Mouse (Mus musculus): Measurements from ENCODE around the gene Sephs2. TPM values are rescaled to one million over a fixed set of nuclear protein-coding genes. Genes with fewer than 3 reads are reported as not detected.
"Not testable (repeated sequence)": the region's sequence is repeated elsewhere in the genome, so short reads cannot be mapped to it uniquely, and the experiment has no call there.

Sephs2 gene
- polyA plus RNA-seq, 1 experiment from 2014 or later, result 74.6 TPM

DNA sequence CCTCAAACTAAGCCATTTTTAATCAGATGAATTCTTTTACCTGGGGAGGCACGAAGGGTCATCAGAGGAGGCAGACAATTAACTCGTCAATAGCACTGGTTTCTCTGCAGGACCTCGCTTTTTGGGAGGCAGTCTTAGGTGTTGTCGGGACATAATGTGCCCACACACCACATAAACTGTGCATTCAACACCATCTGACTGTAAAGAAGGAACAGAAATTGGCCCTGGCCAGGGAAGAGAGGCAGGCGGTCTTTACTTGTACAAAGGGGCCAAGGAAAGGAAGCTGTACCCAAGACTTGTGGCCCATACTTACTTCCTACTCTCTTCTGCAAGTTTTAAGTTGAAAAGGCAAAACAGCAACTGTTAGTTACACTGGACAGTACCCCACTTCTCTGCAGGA, 17.3 kb downstream of the Sephs2 start:
- H3K36me3 ChIP-seq (ENCODE audit: control insufficient read depth, insufficient read depth, low read length), result peaks cover 19% of the 10 kb centered on the region
- H3K4me1 ChIP-seq (ENCODE audit: control insufficient read depth in 2 of 2, insufficient read depth in 2 of 2, low read length in 2 of 2), result peaks cover 2 to 21% of the 10 kb centered on the region in 2 experiments; a peak in 3 of 4 replicates
- WGBS, result 86% methylated on average over 5 of the region's 5 CpGs
- H3K27ac ChIP-seq (replicated peaks in 1 of 2; ENCODE audit: control insufficient read depth in 1 of 2, insufficient read depth in 1 of 2, low read depth in 2 of 2, low read length in 2 of 2), result no peak overlapping the region
- no peak overlapping the region for H3K9ac ChIP-seq (ENCODE audit: low read length)
- H3K4me2 ChIP-seq (ENCODE audit: low read length), result no peak overlapping the region
- no peaks in the 10 kb centered on the region for H3K27me3 ChIP-seq (ENCODE audit: control insufficient read depth, insufficient read depth, low read length)
- no peak overlapping the region for H3K4me3 ChIP-seq (ENCODE audit: control insufficient read depth in 1 of 2, insufficient read depth in 1 of 2, low read depth in 1 of 2, low read length in 2 of 2)
- H3K9me3 ChIP-seq (ENCODE audit: control insufficient read depth, low read length), result no peaks in the 10 kb centered on the region
- no peak for ATAC-seq (ENCODE audit: insufficient number of reproducible peaks, insufficient read depth, low FRiP score, low read depth)

GRCm38 (mm10) chr7:127255965-127256364, 17.9 kb downstream of the Sephs2 start:
- Histone ChIP-seq H3K9ac (ENCODE audit: low read length) (no peak overlapping the region), H3K4me3 (ENCODE audit: control insufficient read depth in 1 of 2, insufficient read depth in 1 of 2, low read depth in 1 of 2, low read length in 2 of 2) (no peak overlapping the region), H3K27ac (replicated peaks in 1 of 2; ENCODE audit: control insufficient read depth in 1 of 2, insufficient read depth in 1 of 2, low read depth in 2 of 2, low read length in 2 of 2) (no peak overlapping the region), H3K36me3 (ENCODE audit: control insufficient read depth, insufficient read depth, low read length) (peaks cover 21% of the 10 kb centered on the region), H3K4me1 (ENCODE audit: control insufficient read depth in 2 of 2, insufficient read depth in 2 of 2, low read length in 2 of 2) (peaks cover 1 to 18% of the 10 kb centered on the region in 2 experiments; a peak in 3 of 4 replicates), H3K9me3 (ENCODE audit: control insufficient read depth, low read length) (no peaks in the 10 kb centered on the region), H3K27me3 (ENCODE audit: control insufficient read depth, insufficient read depth, low read length) (no peaks in the 10 kb centered on the region), H3K4me2 (ENCODE audit: low read length) (no peak overlapping the region)
- ATAC-seq (ENCODE audit: insufficient number of reproducible peaks, insufficient read depth, low FRiP score, low read depth), result no peak
- 86% methylated on average over 2 of the region's 2 CpGs for WGBS

DNA sequence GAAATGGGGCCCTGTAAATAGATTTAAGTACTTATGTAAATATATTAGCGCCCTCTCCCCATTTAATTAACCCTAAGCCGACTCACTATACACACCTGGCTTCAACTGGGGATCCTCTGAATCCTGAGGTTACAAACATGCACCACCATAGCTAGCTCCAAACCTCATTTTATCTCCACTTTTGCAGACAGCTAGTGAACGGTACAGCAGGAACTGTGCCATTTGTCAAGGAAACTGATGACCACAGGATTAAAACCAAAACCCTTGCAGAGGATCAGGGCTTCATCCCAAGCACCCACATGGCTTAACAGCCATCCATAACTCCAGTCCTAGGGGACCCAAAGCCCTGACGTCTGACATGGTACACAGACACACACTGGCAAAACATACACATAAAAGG, 18.8 kb downstream of the Sephs2 start:
- Histone ChIP-seq H3K4me1 (ENCODE audit: control insufficient read depth in 2 of 2, insufficient read depth in 2 of 2, low read length in 2 of 2) (peaks cover 0 to 17% of the 10 kb centered on the region in 2 experiments; a peak in 3 of 4 replicates), H3K9ac (ENCODE audit: low read length) (peak overlapping the region; percentile 85), H3K9me3 (ENCODE audit: control insufficient read depth, low read length) (no peaks in the 10 kb centered on the region), H3K4me3 (ENCODE audit: control insufficient read depth in 1 of 2, insufficient read depth in 1 of 2, low read depth in 1 of 2, low read length in 2 of 2) (peak overlapping the region in 1 of 2 experiments; percentile 67; a peak in 2 of 4 replicates), H3K4me2 (ENCODE audit: low read length) (peak overlapping the region; percentile 82), H3K27ac (replicated peaks in 1 of 2; ENCODE audit: control insufficient read depth in 1 of 2, insufficient read depth in 1 of 2, low read depth in 2 of 2, low read length in 2 of 2) (no peak overlapping the region), H3K27me3 (ENCODE audit: control insufficient read depth, insufficient read depth, low read length) (no peaks in the 10 kb centered on the region), H3K36me3 (ENCODE audit: control insufficient read depth, insufficient read depth, low read length) (peaks cover 25% of the 10 kb centered on the region)
- no peak for ATAC-seq (ENCODE audit: insufficient number of reproducible peaks, insufficient read depth, low FRiP score, low read depth)
- 30% methylated on average over 4 of the region's 4 CpGs for WGBS

- ATAC-seq (ENCODE audit: insufficient number of reproducible peaks, insufficient read depth, low FRiP score, low read depth), result peak; percentile 91
- Histone ChIP-seq H3K9me3 (ENCODE audit: control insufficient read depth, low read length) (no peaks in the 10 kb centered on the region), H3K4me1 (ENCODE audit: control insufficient read depth in 2 of 2, insufficient read depth in 2 of 2, low read length in 2 of 2) (peaks cover 0 to 8% of the 10 kb centered on the region in 2 experiments; a peak in 2 of 4 replicates), H3K27ac (replicated peaks in 1 of 2; ENCODE audit: control insufficient read depth in 1 of 2, insufficient read depth in 1 of 2, low read depth in 2 of 2, low read length in 2 of 2) (peak overlapping the region; percentile 79 to 85), H3K27me3 (ENCODE audit: control insufficient read depth, insufficient read depth, low read length) (no peaks in the 10 kb centered on the region), H3K36me3 (ENCODE audit: control insufficient read depth, insufficient read depth, low read length) (peaks cover 32% of the 10 kb centered on the region), H3K4me3 (ENCODE audit: control insufficient read depth in 1 of 2, insufficient read depth in 1 of 2, low read depth in 1 of 2, low read length in 2 of 2) (peak overlapping the region; percentile 67 to 76), H3K9ac (ENCODE audit: low read length) (peak overlapping the region; percentile 85), H3K4me2 (ENCODE audit: low read length) (peak overlapping the region; percentile 82)
- WGBS, result under 1% methylated on average over 135 of the region's 136 CpGs
Measured at GRCm38 (mm10) chr7:127253821-127254769, 19.8 kb downstream of the Sephs2 start.

DNA sequence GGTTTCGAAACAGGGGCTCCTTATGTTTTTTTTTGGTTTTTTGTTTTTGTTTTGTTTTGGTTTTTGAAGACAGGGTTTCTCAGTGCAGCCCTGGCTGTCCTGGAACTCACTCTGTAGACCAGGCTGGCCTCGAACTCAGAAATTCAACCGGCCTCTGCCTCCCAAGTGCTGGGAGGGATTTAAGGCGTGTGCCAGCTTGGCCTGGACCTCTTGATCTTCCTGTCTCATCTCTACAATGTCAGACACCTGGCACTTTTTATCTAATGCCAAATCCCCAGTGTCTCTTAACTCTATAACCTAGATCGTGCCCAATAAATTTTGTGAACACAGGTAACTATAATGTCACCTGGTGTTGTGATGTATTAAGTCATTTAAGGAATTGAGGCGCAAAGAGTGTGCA, 20.5 kb downstream of the Sephs2 start:
- no peaks in the 10 kb centered on the region for H3K27me3 ChIP-seq (ENCODE audit: control insufficient read depth, insufficient read depth, low read length)
- no peak for ATAC-seq (ENCODE audit: insufficient number of reproducible peaks, insufficient read depth, low FRiP score, low read depth)
- peak overlapping the region; percentile 85 for H3K9ac ChIP-seq (ENCODE audit: low read length)
- WGBS, result 80% methylated on average over 6 of the region's 6 CpGs
- H3K4me2 ChIP-seq (ENCODE audit: low read length), result peak overlapping the region; percentile 82
- H3K4me3 ChIP-seq (ENCODE audit: control insufficient read depth in 1 of 2, insufficient read depth in 1 of 2, low read depth in 1 of 2, low read length in 2 of 2), result peak overlapping the region; percentile 67 to 76
- H3K36me3 ChIP-seq (ENCODE audit: control insufficient read depth, insufficient read depth, low read length), result peaks cover 36% of the 10 kb centered on the region
- H3K9me3 ChIP-seq (ENCODE audit: control insufficient read depth, low read length), result no peaks in the 10 kb centered on the region
- H3K27ac ChIP-seq (replicated peaks in 1 of 2; ENCODE audit: control insufficient read depth in 1 of 2, insufficient read depth in 1 of 2, low read depth in 2 of 2, low read length in 2 of 2), result peak overlapping the region; percentile 79 to 85
- H3K4me1 ChIP-seq (ENCODE audit: control insufficient read depth in 2 of 2, insufficient read depth in 2 of 2, low read length in 2 of 2), result peaks cover 0 to 7% of the 10 kb centered on the region in 2 experiments; a peak in 2 of 4 replicates

DNA sequence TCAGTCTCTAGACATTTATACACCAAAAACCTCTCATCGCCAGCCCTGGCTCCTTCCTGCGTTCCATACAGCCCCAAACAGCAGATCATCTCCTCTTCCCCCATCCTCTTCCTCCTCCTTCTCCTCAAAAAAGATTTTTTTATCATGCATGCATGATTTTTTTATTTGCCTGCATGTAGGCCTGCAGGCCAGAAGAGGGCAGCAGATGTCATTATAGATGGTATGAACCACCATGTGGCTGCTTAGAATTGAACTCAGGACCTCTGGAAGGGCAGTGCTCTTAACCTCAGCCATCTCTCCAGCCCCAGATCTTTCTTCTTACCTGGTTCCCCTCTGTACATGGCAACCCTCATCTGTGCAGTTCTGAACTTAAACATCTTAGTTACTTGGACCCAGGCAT, 21.4 kb downstream of the Sephs2 start:
- H3K27me3 ChIP-seq (ENCODE audit: control insufficient read depth, insufficient read depth, low read length), result no peaks in the 10 kb centered on the region
- H3K4me3 ChIP-seq (ENCODE audit: control insufficient read depth in 1 of 2, insufficient read depth in 1 of 2, low read depth in 1 of 2, low read length in 2 of 2), result no peak overlapping the region
- 91% methylated on average over 2 of the region's 2 CpGs for WGBS
- H3K36me3 ChIP-seq (ENCODE audit: control insufficient read depth, insufficient read depth, low read length), result peaks cover 41% of the 10 kb centered on the region
- H3K4me1 ChIP-seq (ENCODE audit: control insufficient read depth in 2 of 2, insufficient read depth in 2 of 2, low read length in 2 of 2), result peaks cover 0 to 7% of the 10 kb centered on the region in 2 experiments; a peak in 2 of 4 replicates
- H3K9ac ChIP-seq (ENCODE audit: low read length), result no peak overlapping the region
- no peak overlapping the region for H3K4me2 ChIP-seq (ENCODE audit: low read length)
- no peak for ATAC-seq (ENCODE audit: insufficient number of reproducible peaks, insufficient read depth, low FRiP score, low read depth)
- no peak overlapping the region for H3K27ac ChIP-seq (replicated peaks in 1 of 2; ENCODE audit: control insufficient read depth in 1 of 2, insufficient read depth in 1 of 2, low read depth in 2 of 2, low read length in 2 of 2)
- no peaks in the 10 kb centered on the region for H3K9me3 ChIP-seq (ENCODE audit: control insufficient read depth, low read length)

- not testable (repeated sequence) for H3K4me3 ChIP-seq (ENCODE audit: control insufficient read depth in 1 of 2, insufficient read depth in 1 of 2, low read depth in 1 of 2, low read length in 2 of 2); H3K27me3 ChIP-seq (ENCODE audit: control insufficient read depth, insufficient read depth, low read length); H3K9ac ChIP-seq (ENCODE audit: low read length); H3K9me3 ChIP-seq (ENCODE audit: control insufficient read depth, low read length); H3K27ac ChIP-seq (replicated peaks in 1 of 2; ENCODE audit: control insufficient read depth in 1 of 2, insufficient read depth in 1 of 2, low read depth in 2 of 2, low read length in 2 of 2); H3K4me2 ChIP-seq (ENCODE audit: low read length); ATAC-seq (ENCODE audit: insufficient number of reproducible peaks, insufficient read depth, low FRiP score, low read depth)
- WGBS, result 92% methylated on average over 8 of the region's 8 CpGs
- Histone ChIP-seq H3K36me3 (ENCODE audit: control insufficient read depth, insufficient read depth, low read length) (peaks cover 41% of the 10 kb centered on the region), H3K4me1 (ENCODE audit: control insufficient read depth in 2 of 2, insufficient read depth in 2 of 2, low read length in 2 of 2) (peaks cover 0 to 11% of the 10 kb centered on the region in 2 experiments; a peak in 3 of 4 replicates)
Measured at GRCm38 (mm10) chr7:127250511-127250910, 23.3 kb downstream of the Sephs2 start.

Measured in heart, embryonic 14.5 days (tissue).